Mouse (Mus musculus) natural killer cell, adult 2 months (primary cell): Measurements from ENCODE around the gene Sept11.
A peak's percentile ranks its signal among the peaks of the same experiment; 100 is the strongest.

Experiments
- DNase-seq, 2 experiments: peaks; one replicate each; pipeline ENCODE4 v3.0.0; 2022; ENCODE audit warnings: low spot score in 2 of 2

Sept11 gene

DNA sequence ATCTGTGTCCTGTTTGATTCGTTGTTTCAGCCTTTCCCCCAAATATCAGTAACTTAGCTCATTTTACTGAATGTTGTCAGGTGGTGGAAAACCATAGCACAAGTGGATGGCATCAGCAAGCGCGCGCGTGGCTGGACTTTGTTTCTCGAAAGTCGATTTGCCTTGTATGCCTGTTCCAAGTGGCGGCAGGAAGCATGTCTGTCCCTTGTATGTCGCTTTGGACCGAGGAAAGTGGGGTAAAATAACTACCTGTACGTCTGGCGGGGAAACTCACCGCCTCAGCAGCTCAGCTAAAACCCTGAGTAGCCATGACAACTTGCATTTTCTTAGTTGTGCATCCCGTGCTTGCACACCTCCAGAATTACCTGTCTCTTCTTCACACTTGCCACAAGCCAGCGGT lies 78.2 kb downstream of the Sept11 start:
- DNase-seq = no peak

DNA sequence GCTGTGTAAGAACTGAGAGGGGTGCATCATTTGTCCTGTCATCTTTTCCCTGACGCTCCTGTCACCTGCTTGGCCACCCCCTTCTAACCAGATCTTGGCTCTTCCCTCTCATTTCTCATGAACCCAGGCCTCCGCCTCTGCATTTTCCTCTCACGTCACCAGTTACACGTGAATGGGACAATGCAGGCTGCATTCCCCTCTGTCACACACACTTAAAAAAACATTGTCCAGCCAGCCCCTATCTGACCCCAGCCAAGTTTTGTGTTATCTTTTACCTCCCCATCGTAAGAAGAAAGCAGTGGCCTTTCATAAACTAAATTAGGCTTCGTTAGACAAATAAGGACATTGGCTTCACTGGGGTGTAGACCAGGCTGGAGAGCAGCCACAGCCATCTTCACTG lies 79.3 kb downstream of the Sept11 start:
- no peak for DNase-seq

DNA sequence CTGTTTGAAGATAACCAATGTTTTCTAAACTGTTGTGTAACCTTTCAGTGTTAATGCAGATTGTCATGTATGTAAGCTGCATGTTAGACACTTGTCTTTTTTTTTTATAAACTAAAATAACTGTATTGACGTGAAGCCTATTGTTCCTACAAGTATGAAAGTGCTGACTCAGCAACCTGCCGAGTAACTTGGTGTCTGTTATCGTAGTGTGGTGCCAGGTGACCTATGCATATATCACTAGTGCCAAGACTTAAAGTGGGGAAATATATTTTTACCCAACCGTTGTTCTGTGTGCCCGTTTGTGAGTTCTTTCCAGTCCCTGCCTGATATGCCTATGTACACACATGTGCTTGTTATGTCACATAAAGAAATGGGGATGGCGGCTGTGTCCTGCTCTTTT lies 81.4 kb downstream of the Sept11 start:
- DNase-seq = no peak

- no peak for DNase-seq
Observed at GRCm38 (mm10) chr5:93178616-93179015, 85.4 kb downstream of the Sept11 start.

DNA sequence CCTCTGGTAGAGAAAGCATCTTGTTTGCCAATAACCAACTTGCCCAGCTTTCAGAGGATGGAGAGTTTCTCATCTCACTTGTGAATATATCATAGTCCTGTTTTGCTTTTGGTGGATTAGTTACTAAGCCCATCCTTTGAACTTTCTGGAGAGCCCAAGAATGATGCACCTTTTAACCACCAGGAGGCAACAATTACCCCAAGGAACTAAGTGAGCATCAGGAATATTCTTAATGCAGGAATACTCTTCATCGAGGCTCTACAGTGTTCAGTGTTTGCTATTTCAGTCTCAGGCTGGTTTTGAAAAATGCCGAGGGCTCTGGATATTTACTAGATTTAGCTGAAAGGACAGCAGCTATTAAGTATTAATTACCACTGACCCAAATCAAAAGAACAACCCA lies 87.0 kb downstream of the Sept11 start:
- no peak for DNase-seq

- DNase-seq = no peak
Observed at GRCm38 (mm10) chr5:93183311-93183710, 90.1 kb downstream of the Sept11 start.

DNA sequence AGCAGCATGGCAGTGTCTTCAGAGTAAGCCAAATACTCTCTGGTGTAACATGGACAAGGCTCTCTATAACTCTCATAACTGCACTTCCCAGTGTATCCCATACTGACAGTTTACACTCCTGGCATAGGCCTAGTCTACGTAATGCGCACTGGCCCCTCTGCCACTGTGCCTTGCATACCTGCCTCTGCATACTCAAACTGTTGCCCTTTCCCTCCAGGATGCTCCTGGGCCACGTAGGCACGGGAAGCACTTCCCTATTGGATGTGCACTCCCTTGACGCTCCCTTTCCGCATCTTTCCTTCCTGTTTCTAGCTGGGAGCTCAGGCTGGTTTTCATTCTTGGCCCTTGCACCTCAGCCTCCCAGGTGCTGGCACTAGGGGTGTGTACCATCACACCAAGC lies 91.3 kb downstream of the Sept11 start:
- no peak for DNase-seq

DNA sequence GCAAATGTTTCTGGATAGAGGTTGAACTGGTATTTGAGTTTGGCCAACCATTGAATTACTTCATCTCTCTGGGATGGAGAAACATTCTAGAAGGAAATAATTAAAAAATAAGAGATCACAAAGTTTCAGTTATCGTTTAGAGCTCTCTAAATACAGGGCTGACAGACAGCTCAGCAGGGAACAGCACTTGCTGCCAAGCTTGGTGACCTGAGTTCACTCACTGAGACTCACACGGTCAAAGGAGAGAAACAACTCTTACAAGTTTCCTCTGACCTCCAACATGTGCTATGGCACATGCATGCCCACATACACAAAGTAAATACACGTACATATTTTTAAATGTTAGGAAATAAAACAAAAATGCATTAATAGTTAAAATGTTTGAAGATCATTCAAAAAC lies 96.4 kb downstream of the Sept11 start:
- no peak for DNase-seq

GRCm38 (mm10) chr5:93190428-93190827 lies 97.2 kb downstream of the Sept11 start:
- no peak for DNase-seq

DNA sequence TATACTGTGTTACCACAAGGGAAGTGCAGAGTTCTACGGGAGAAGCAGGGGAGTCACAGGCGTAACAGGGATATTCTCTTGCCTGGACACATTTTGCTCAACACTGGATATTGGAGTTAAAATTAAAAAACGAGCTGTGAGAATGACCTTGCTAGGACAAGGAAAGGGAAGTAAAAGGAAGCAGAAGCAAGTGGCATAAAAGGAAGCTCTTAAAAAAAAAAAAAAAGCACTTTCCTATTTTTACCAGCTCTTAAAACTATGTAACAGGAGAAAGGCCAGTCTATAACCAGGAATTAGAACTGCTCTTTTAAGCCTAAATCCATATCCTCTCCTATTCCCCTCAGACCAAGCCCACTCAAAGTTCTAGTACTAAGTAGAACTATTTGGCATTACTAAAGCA lies 105.0 kb downstream of the Sept11 start:
- no peak for DNase-seq

DNA sequence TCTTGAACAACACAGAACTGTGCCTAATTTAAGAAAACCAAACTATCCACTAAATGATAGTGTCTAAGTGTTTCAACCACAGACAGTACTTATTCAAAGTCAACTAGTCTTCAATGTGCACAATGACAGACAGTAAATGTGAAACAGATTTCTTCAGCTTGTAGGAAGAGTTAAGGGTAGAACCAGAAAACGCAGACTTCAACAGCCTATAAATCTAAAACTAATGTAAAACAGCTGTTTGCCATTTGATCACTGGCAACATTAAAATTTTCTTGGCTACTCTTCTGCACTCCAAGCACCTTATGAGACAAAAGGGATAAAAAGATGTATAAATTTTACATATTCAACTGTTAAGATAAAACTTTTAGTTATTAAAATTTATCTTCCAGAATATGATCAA lies 107.9 kb downstream of the Sept11 start:
- no peak for DNase-seq

GRCm38 (mm10) chr5:93205371-93206108 lies 112.3 kb downstream of the Sept11 start:
- peak; percentile 72 to 73 for DNase-seq

GRCm38 (mm10) chr5:93206109-93207005 lies 113.1 kb downstream of the Sept11 start, which contains the start of the genes Ccni and 2010109A12Rik:
TSS of gene Ccni (minus strand) at chr5:93206495.
TSS of gene 2010109A12Rik (plus strand) at chr5:93206518.
- peak; percentile 94 to 96 for DNase-seq

GRCm38 (mm10) chr5:93207006-93207348 lies 113.7 kb downstream of the Sept11 start:
- DNase-seq = no peak

GRCm38 (mm10) chr5:93207555-93207954 lies 114.3 kb downstream of the Sept11 start:
- no peak for DNase-seq

DNA sequence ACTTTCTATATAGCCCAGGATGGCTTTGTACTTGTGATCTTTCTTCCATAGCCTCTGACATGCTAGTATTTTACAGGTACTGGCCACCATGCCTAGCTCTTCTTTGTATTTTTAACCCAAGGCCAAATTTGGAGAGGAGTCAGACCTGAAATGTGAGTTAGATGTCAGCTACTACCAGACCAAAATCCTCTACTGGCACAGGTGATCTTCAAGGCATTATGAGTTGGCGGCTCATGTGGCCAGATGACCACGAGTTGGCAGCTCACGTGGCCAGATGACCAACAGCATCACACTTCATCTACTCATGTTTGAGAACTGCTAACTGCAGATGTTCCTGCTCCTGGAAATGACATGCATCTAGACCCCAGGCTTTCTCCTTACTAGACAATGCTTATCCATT lies 125.1 kb downstream of the Sept11 start:
- DNase-seq = no peak

GRCm38 (mm10) chr5:93221661-93222060 lies 128.4 kb downstream of the Sept11 start:
- no peak for DNase-seq

DNA sequence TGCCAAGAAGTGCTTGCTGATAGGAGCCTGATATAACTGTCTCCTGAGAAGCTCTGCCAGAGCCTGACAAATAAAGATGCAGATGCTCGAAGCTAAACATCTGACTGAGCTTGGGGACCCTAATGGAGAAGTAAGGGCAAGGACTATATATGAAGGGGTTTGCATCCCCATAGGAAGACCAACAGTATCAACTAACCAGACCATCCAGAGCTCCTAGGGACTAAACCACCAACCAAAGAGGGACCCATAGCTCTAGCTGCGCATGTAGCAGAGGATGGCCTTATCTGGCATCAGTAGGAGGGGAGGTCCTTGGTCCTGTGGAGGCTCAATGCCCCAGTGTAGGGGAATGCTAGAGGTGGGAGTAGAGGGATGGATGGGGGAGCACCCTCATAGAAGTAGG lies 131.3 kb downstream of the Sept11 start:
- no peak for DNase-seq
